Mouse (Mus musculus) E14TG2a.4 (cell line): Measurements from ENCODE around the gene Cdc40.

Source experiments
- CTCF ChIP-seq: conservative IDR thresholded peaks from 2 replicates; pipeline ENCODE4 v1.5.1; 2014; ENCODE audit warnings: low read length
- NANOG ChIP-seq: IDR thresholded peaks from 2 replicates; pipeline ENCODE4 v1.6.1; 2014; ENCODE audit warnings: borderline replicate concordance, low read length, mixed read lengths
- POU5F1 ChIP-seq: IDR thresholded peaks from 2 replicates; pipeline ENCODE4 v1.6.1; 2014; ENCODE audit warnings: low read length, borderline replicate concordance

DNA sequence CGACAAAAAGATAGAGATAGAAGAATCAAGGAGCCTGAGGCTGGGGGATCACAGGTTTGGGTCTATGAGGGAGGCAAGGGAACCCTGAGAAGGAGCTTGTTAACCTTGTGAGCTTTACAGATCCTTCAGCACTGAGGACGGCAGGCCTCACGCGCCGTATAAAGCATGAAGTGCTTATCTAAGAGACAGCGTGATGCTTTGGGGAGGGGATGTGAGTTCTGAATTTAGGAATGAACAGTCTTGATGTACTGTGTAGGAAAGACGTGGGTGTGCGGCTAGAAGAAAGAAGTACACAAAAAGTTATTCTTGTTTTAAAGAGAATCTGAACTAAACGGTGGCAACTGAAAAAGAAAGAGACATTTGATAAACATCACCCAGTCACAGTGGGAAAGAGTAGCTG lies 3.1 kb downstream of the Cdc40 start:
- TF ChIP-seq CTCF: no peak
- TF ChIP-seq NANOG: no peak
- no peak for TF ChIP-seq POU5F1
